Mouse (Mus musculus) activated CD4-positive, CD25-positive, alpha-beta regulatory T cell, adult 9 weeks (primary cell): ENCODE measurements around the gene Hist1h1a. TPM values are rescaled to one million over a fixed set of nuclear protein-coding genes. Genes with fewer than 3 reads are reported as not detected.

Source experiments
- polyA plus RNA-seq: library from polyadenylated mRNA; unstranded; fragments of 100-300 nt; shearing (Covaris generic); gene quantifications from one replicate; pipeline ENCODE4 v1.2.1, GENCODE M21; 2017

Gene Hist1h1a
- 1.8 TPM for polyA plus RNA-seq

DNA sequence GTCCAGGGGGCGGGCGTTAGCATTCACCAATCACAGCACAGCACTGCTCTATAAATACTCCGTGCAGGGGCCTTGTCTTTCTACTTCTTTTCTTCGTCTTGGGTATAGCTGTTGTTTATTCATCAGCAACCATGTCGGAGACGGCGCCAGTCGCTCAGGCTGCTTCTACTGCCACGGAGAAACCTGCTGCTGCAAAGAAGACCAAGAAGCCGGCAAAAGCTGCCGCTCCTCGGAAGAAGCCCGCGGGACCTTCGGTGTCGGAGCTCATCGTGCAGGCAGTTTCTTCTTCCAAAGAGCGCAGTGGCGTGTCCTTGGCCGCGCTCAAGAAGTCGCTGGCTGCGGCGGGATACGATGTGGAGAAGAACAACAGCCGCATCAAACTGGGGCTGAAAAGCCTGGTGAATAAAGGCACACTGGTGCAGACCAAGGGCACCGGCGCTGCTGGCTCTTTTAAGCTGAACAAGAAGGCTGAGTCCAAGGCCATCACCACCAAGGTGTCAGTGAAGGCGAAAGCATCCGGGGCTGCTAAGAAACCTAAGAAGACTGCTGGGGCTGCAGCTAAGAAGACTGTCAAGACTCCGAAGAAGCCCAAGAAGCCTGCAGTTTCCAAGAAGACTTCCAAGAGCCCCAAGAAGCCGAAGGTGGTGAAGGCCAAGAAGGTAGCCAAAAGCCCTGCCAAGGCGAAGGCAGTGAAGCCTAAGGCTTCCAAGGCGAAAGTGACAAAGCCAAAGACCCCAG, at the start of gene Hist1h1a:
Hist1h1a (plus strand) TSS at position 81 of the 738 bp plus-strand sequence.

DNA sequence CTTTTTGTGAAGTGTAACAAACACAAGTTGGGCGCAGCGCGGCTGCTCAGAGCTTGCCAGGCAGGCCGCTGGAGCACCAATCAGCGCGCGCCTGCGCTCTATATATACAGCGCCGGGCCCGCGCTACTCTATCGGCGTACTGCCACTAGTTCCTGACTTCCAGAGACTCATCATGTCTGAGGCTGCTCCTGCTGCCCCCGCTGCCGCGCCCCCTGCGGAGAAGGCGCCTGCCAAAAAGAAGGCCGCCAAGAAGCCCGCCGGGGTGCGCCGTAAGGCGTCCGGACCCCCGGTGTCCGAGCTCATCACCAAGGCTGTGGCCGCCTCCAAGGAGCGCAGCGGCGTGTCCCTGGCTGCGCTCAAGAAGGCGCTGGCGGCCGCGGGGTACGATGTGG, 24.8 kb upstream of the Hist1h1a start, which contains the start of gene Hist1h1c:
Hist1h1c (plus strand) TSS at position 132 of the 392 bp plus-strand sequence.

DNA sequence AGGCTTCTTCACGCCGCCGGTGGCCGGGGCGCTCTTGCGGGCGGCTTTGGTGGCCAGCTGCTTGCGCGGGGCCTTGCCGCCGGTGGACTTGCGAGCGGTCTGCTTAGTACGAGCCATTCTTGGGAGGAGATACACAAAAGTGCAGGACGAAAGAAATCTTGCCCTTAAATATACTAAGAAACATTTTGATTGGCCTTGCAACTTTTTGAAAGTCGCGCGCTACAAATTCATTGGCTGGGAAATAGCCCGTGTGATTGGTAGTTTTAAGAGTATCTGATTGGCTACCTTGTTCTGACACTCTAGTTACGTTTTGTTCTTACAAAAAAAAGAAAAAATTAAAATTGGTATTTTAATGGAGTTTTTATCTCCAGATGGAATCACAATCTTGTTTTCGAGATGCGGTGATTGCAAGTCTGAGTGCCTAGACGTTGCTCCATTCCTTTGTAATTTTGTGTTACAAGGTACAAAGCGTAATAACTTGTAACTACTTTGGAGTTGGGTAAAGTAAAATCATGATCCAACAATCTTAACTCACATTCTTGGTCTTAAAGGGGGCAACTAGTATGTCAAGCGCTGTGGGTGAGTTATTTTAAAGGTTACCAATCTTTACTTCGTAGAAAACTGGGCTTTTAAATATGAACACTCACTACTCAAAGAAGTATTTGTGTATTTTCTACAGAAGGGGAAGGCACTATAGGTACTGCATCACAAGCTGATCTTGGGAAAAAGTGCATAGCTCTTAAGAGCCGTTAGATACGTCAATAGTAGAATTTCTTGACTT, 17.9 kb upstream of the Hist1h1a start, which contains the start of gene Hist1h3c:
Hist1h3c (minus strand) TSS at position 222 of the 781 bp plus-strand sequence.

GRCm38 (mm10) chr13:23746201-23747080, 17.0 kb upstream of the Hist1h1a start, which contains the start of gene Hist1h2bb:
Gene Hist1h2bb (plus strand): TSS chr13:23746734.

GRCm38 (mm10) chr13:23750839-23751477, 12.5 kb upstream of the Hist1h1a start, which contains the start of gene Hist1h2ab:
Gene Hist1h2ab (plus strand): TSS chr13:23751126.

GRCm38 (mm10) chr13:23752067-23752741, 11.3 kb upstream of the Hist1h1a start, which contains the start of gene Hist1h3b:
Gene Hist1h3b (plus strand): TSS chr13:23752267.

DNA sequence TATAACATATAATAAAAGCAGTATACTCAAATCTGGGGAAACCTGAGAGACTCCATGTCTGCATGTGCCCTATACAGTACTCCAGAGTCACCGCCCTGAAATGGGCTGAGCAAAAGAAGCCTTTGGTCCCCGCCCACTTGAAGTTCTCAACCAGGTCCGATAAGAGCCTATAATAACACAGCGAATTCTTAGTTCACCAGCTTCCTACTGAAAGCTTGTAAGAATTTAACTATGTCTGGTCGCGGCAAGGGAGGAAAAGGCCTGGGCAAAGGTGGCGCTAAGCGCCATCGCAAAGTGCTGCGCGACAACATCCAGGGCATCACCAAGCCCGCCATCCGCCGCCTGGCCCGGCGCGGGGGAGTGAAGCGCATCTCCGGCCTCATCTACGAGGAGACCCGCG, 6.7 kb upstream of the Hist1h1a start, which contains the start of gene Hist1h4b:
Hist1h4b (plus strand) TSS at position 224 of the 400 bp plus-strand sequence.

DNA sequence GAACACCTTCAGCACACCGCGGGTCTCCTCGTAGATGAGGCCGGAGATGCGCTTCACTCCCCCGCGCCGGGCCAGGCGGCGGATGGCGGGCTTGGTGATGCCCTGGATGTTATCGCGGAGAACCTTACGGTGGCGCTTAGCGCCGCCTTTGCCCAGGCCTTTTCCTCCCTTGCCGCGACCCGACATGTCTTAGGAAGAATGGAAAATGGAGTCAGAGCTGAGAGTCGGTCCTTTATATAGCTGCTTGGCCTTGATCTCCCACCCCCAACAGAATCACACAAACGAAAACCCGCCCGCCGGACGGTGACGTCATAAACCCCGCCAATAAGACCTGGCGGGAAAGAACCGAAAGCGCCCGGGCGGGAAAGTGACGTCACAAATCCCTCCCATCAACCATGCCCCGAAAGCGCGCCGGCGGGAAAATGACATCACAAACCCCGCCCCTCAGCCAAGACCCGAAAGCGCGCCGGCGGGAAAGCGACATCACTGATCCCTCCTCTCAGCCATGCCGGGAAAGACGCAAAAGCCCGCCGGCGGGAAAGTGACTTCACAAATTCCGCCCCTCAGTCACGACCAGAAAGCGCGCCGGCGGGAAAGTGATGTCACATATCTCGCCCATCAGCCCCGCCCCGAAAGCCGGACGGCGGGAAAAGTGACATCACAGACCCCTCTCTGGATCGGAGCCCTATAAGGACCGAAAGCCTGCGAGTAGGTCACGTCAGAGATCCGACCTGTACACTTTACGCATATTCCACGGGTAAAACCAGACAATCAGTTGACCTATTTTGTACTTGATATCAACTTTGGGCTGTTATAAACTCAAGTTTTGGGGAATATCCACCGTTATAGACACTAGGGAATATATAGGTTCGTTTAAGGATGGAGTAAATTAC, 2.2 kb upstream of the Hist1h1a start, which contains the start of gene Hist1h4a:
Hist1h4a (minus strand) TSS at position 259 of the 893 bp plus-strand sequence.

DNA sequence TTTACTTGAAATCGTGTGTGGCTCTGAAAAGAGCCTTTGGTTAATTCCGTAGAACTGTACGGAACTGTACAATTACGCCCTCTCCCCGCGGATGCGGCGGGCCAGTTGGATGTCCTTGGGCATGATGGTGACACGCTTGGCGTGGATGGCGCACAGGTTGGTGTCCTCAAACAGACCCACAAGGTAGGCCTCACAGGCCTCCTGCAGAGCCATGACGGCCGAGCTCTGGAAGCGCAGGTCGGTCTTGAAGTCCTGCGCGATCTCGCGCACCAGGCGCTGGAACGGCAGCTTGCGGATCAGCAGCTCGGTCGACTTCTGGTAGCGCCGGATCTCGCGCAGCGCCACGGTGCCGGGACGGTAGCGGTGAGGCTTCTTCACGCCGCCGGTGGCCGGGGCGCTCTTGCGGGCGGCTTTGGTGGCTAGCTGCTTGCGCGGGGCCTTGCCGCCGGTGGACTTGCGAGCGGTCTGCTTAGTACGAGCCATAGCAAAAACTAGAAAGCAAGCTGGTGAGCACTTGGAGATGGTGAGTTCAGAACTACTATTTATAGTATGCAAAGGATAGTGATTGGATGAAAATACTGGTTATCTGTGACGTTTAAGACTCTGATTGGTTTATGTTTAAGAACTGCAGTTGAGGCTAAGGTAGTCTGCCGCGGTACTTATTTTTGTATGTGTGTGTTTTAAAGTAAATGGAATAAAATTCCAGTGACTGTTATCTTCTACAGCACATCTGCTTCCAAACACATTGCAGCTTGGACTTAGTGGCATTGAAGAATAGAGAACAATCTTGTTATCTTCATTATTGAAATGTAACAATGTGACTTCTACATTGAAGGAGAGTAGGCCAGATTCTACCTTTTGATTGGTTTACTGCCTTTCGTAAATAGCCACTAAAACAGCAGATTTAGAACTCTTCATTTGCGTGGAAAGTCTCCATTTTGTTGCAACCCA, 1.3 kb upstream of the Hist1h1a start, which contains the start of gene Hist1h3a:
Hist1h3a (minus strand) TSS at position 516 of the 951 bp plus-strand sequence.

GRCm38 (mm10) chr13:23769613-23770012, 6.1 kb downstream of the Hist1h1a start, which contains the start of gene Trim38:
Gene Trim38 (plus strand): TSS chr13:23769913.

GRCm38 (mm10) chr13:23806422-23807052, 43.1 kb downstream of the Hist1h1a start, which contains the start of gene Slc17a2:
Gene Slc17a2 (plus strand): TSS chr13:23806993.

Other genes with a start within 250 kb of the Hist1h1a start
- gene Hist1h4h, start 232.6 kb upstream of the Hist1h1a start, polyA plus RNA-seq = 3.7 TPM
- gene Hist1h2af, start 229.8 kb upstream of the Hist1h1a start, polyA plus RNA-seq = not detected
- gene Hist1h3g, start 228.2 kb upstream of the Hist1h1a start, polyA plus RNA-seq = 0.77 TPM
- not detected for gene Hist1h2bh, start 220.3 kb upstream of the Hist1h1a start, polyA plus RNA-seq
- not detected for gene Hist1h3f, start 219.6 kb upstream of the Hist1h1a start, polyA plus RNA-seq
- 0.90 TPM for gene Hist1h4f, start 212.0 kb upstream of the Hist1h1a start, polyA plus RNA-seq
- 0.50 TPM for gene Hist1h1d, start 210.4 kb upstream of the Hist1h1a start, polyA plus RNA-seq
- 1.3 TPM for gene Hist1h3e, start 201.3 kb upstream of the Hist1h1a start, polyA plus RNA-seq
- gene Hist1h2ae, start 192.4 kb upstream of the Hist1h1a start, polyA plus RNA-seq = 6.5 TPM
- gene Hist1h2bg, start 192.3 kb upstream of the Hist1h1a start, polyA plus RNA-seq = 6.1 TPM
- 1.1 TPM for gene Hist1h2bf, start 189.5 kb upstream of the Hist1h1a start, polyA plus RNA-seq
- not detected for gene Hist1h2ad, start 189.3 kb upstream of the Hist1h1a start, polyA plus RNA-seq
- gene Hist1h3d, start 187.9 kb upstream of the Hist1h1a start, polyA plus RNA-seq = not detected
- 40.6 TPM for gene Hist1h4d, start 182.1 kb upstream of the Hist1h1a start, polyA plus RNA-seq
- 5.0 TPM for gene Hist1h2be, start 142.5 kb upstream of the Hist1h1a start, polyA plus RNA-seq
- gene Hist1h1e, start 141.1 kb upstream of the Hist1h1a start, polyA plus RNA-seq = 15.3 TPM
- gene Hist1h2ac, start 79.7 kb upstream of the Hist1h1a start, polyA plus RNA-seq = 0.24 TPM
- 13.7 TPM for gene Hist1h2bc, start 79.5 kb upstream of the Hist1h1a start, polyA plus RNA-seq
- gene Hist1h1t, start 67.9 kb upstream of the Hist1h1a start, polyA plus RNA-seq = not detected
- 4.1 TPM for gene Hist1h4c, start 65.2 kb upstream of the Hist1h1a start, polyA plus RNA-seq
- 0.76 TPM for gene Hfe, start 52.8 kb upstream of the Hist1h1a start, polyA plus RNA-seq
- gene Hist1h1c, start 24.9 kb upstream of the Hist1h1a start, polyA plus RNA-seq = 15.9 TPM
- not detected for gene Hist1h3c, start 18.1 kb upstream of the Hist1h1a start, polyA plus RNA-seq
- gene Hist1h2bb, start 16.9 kb upstream of the Hist1h1a start, polyA plus RNA-seq = 1.2 TPM
- gene Hist1h2ab, start 12.5 kb upstream of the Hist1h1a start, polyA plus RNA-seq = 2.7 TPM
- not detected for gene Hist1h3b, start 11.4 kb upstream of the Hist1h1a start, polyA plus RNA-seq
- gene Hist1h4b, start 6.7 kb upstream of the Hist1h1a start, polyA plus RNA-seq = 18.1 TPM
- gene Hist1h4a, start 2.4 kb upstream of the Hist1h1a start, polyA plus RNA-seq = not detected
- 2.4 TPM for gene Hist1h3a, start 1.3 kb upstream of the Hist1h1a start, polyA plus RNA-seq
- gene Trim38, start 6.2 kb downstream of the Hist1h1a start, polyA plus RNA-seq = not detected
- gene Slc17a2, start 43.3 kb downstream of the Hist1h1a start, polyA plus RNA-seq = not detected
- gene Slc17a3, start 75.8 kb downstream of the Hist1h1a start, polyA plus RNA-seq = not detected
- gene Slc17a1, start 104.1 kb downstream of the Hist1h1a start, polyA plus RNA-seq = not detected
- gene Slc17a4, start 151.3 kb downstream of the Hist1h1a start, polyA plus RNA-seq = not detected
- not detected for gene Hist1h2ba, start 170.5 kb downstream of the Hist1h1a start, polyA plus RNA-seq
- not detected for gene Hist1h2aa, start 170.8 kb downstream of the Hist1h1a start, polyA plus RNA-seq
- gene Scgn, start 227.5 kb downstream of the Hist1h1a start, polyA plus RNA-seq = not detected